Mouse (Mus musculus) cerebellum, adult 2 months (tissue): ENCODE measurements around the gene Psmb7.

Experiments used
- CTCF ChIP-seq: fragments of 200-500 bp; IDR thresholded peaks from 2 replicates; pipeline ENCODE4 v1.5.1; 2011; ENCODE audit warnings: low read depth, mild to moderate bottlenecking, control low read depth, low read length, moderate library complexity, borderline replicate concordance; ENCODE audit not compliant: insufficient read depth
- POLR2A ChIP-seq: fragments of 200-500 bp; IDR thresholded peaks from 2 replicates; pipeline ENCODE4 v1.6.1; 2011; ENCODE audit warnings: low read length, control low read depth, borderline replicate concordance; ENCODE audit not compliant: insufficient read depth

DNA sequence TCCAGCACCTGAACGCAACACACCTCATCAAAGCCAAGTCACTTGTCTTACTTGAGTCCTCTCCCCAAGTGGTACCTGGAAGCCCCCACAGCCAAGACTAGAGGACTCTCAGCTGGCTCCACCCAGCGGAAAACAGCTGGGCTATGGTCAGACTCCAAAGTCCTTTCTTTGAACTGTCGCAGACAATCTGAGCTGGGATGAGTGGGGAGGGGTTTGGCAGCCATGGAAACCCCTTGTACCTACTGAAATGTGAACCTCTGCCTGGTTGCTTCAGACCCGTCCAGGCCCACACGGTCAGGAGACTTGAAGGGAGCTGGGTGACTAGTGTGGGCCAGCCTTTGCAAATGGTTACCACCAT is 58.5 kb downstream of the Psmb7 start:
- no peak for TF ChIP-seq CTCF
- TF ChIP-seq POLR2A = no peak
